Mouse (Mus musculus): ENCODE data around the gene Wwp2. TPM values are rescaled to one million over a fixed set of nuclear protein-coding genes. Genes with fewer than 3 reads are reported as not detected.

Wwp2 gene
- polyA plus RNA-seq, 1 experiment from 2014 or later, result 59.3 TPM

GRCm38 (mm10) chr8:107455268-107455667, 19.1 kb downstream of the Wwp2 start:
- WGBS, result 16% methylated on average over 3 of the region's 3 CpGs
- Histone ChIP-seq H3K9ac (ENCODE audit: low read length) (no peak overlapping the region), H3K4me2 (ENCODE audit: low read depth, low read length, severe bottlenecking) (no peak overlapping the region), H3K27ac (ENCODE audit: low read depth, low read length) (no peak overlapping the region), H3K27me3 (ENCODE audit: control insufficient read depth, insufficient read depth, low read length) (no peaks in the 10 kb centered on the region), H3K4me1 (replicated peaks; ENCODE audit: control insufficient read depth, insufficient read depth, low read length) (no peaks in the 10 kb centered on the region), H3K4me3 (ENCODE audit: low read depth, low read length) (no peak overlapping the region), H3K9me3 (ENCODE audit: control insufficient read depth, low read length) (no peaks in the 10 kb centered on the region), H3K36me3 (ENCODE audit: control insufficient read depth, insufficient read depth, low read length) (peaks cover 4% of the 10 kb centered on the region; the same call in 1 of the 2 replicates)
- ATAC-seq (replicated peaks; ENCODE audit: low FRiP score) (no peak), DNase-seq (ENCODE audit: low spot score) (no peak)

- Histone ChIP-seq H3K4me1 (replicated peaks; ENCODE audit: control insufficient read depth, insufficient read depth, low read length) (no peaks in the 10 kb centered on the region), H3K27ac (ENCODE audit: low read depth, low read length) (no peak overlapping the region), H3K9me3 (ENCODE audit: control insufficient read depth, low read length) (no peaks in the 10 kb centered on the region), H3K9ac (ENCODE audit: low read length) (no peak overlapping the region), H3K27me3 (ENCODE audit: control insufficient read depth, insufficient read depth, low read length) (no peaks in the 10 kb centered on the region), H3K4me2 (ENCODE audit: low read depth, low read length, severe bottlenecking) (no peak overlapping the region), H3K4me3 (ENCODE audit: low read depth, low read length) (no peak overlapping the region), H3K36me3 (ENCODE audit: control insufficient read depth, insufficient read depth, low read length) (peaks cover 4% of the 10 kb centered on the region; the same call in 1 of the 2 replicates)
- 85% methylated on average over 4 of the region's 4 CpGs for WGBS
- DNase-seq (ENCODE audit: low spot score) (no peak), ATAC-seq (replicated peaks; ENCODE audit: low FRiP score) (no peak)
Measured at GRCm38 (mm10) chr8:107457725-107458124, 21.6 kb downstream of the Wwp2 start.

- 85% methylated on average over 6 of the region's 6 CpGs for WGBS
- no peak overlapping the region for H3K27ac ChIP-seq (ENCODE audit: low read depth, low read length)
- no peak for DNase-seq (ENCODE audit: low spot score)
- no peaks in the 10 kb centered on the region for H3K4me1 ChIP-seq (replicated peaks; ENCODE audit: control insufficient read depth, insufficient read depth, low read length)
- H3K4me3 ChIP-seq (ENCODE audit: low read depth, low read length), result no peak overlapping the region
- H3K36me3 ChIP-seq (ENCODE audit: control insufficient read depth, insufficient read depth, low read length), result peaks cover 4% of the 10 kb centered on the region; the same call in 1 of the 2 replicates
- no peak overlapping the region for H3K9ac ChIP-seq (ENCODE audit: low read length)
- H3K4me2 ChIP-seq (ENCODE audit: low read depth, low read length, severe bottlenecking), result no peak overlapping the region
- no peak for ATAC-seq (replicated peaks; ENCODE audit: low FRiP score)
- no peaks in the 10 kb centered on the region for H3K9me3 ChIP-seq (ENCODE audit: control insufficient read depth, low read length)
- no peaks in the 10 kb centered on the region for H3K27me3 ChIP-seq (ENCODE audit: control insufficient read depth, insufficient read depth, low read length)
Measured at GRCm38 (mm10) chr8:107458281-107458680, 22.1 kb downstream of the Wwp2 start.

GRCm38 (mm10) chr8:107462423-107462822, 26.3 kb downstream of the Wwp2 start:
- no peak overlapping the region for H3K4me2 ChIP-seq (ENCODE audit: low read depth, low read length, severe bottlenecking)
- H3K4me3 ChIP-seq (ENCODE audit: low read depth, low read length), result no peak overlapping the region
- H3K27me3 ChIP-seq (ENCODE audit: control insufficient read depth, insufficient read depth, low read length), result no peaks in the 10 kb centered on the region
- H3K9ac ChIP-seq (ENCODE audit: low read length), result no peak overlapping the region
- no peaks in the 10 kb centered on the region for H3K4me1 ChIP-seq (replicated peaks; ENCODE audit: control insufficient read depth, insufficient read depth, low read length)
- DNase-seq (ENCODE audit: low spot score) (no peak), ATAC-seq (replicated peaks; ENCODE audit: low FRiP score) (no peak)
- no peak overlapping the region for H3K27ac ChIP-seq (ENCODE audit: low read depth, low read length)
- peaks cover 2% of the 10 kb centered on the region; the same call in 1 of the 2 replicates for H3K36me3 ChIP-seq (ENCODE audit: control insufficient read depth, insufficient read depth, low read length)
- H3K9me3 ChIP-seq (ENCODE audit: control insufficient read depth, low read length), result no peaks in the 10 kb centered on the region
- 89% methylated on average over 5 of the region's 5 CpGs for WGBS

DNA sequence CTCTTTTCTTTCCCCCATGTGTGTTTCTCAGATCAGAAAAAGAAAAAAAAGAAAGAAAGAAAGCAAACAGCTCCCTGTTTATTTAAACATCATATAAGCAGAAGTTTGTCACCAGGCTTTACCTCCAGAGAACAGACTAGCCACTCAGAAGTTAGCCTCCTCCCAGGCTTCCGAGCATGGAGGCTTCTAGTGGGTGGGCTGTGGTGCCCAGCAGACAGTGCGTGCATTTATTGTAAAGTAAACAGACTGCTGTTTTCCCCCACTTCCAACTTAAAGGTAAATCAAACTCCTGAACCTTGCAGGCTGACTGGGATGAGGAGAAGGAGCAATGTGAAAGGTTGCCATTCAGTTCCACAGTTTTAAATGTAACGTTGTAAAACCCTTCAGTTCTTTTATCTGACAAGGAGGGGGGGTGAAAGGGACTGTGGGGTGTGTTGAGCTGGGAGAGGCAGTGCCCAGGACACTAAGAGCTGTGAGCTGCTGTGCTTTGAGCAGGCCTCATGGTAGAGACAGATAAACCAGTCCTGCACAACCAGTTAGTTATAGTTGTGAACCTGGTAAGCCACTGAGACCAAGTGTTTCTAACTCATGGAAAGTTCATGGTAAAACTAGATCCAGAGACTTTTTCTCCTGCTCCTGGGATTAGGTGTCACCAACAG, 29.3 kb downstream of the Wwp2 start:
- Histone ChIP-seq H3K36me3 (ENCODE audit: control insufficient read depth, insufficient read depth, low read length) (no peaks in the 10 kb centered on the region; the same call in 1 of the 2 replicates), H3K4me2 (ENCODE audit: low read depth, low read length, severe bottlenecking) (no peak overlapping the region), H3K9me3 (ENCODE audit: control insufficient read depth, low read length) (no peaks in the 10 kb centered on the region), H3K27me3 (ENCODE audit: control insufficient read depth, insufficient read depth, low read length) (no peaks in the 10 kb centered on the region), H3K27ac (ENCODE audit: low read depth, low read length) (no peak overlapping the region), H3K4me3 (ENCODE audit: low read depth, low read length) (no peak overlapping the region), H3K4me1 (replicated peaks; ENCODE audit: control insufficient read depth, insufficient read depth, low read length) (no peaks in the 10 kb centered on the region), H3K9ac (ENCODE audit: low read length) (no peak overlapping the region)
- DNase-seq (ENCODE audit: low spot score), result no peak
- ATAC-seq (replicated peaks; ENCODE audit: low FRiP score), result no peak
- WGBS, result 85% methylated on average over 3 of the region's 3 CpGs

- Histone ChIP-seq H3K27me3 (ENCODE audit: control insufficient read depth, insufficient read depth, low read length) (no peaks in the 10 kb centered on the region), H3K27ac (ENCODE audit: low read depth, low read length) (no peak overlapping the region), H3K4me2 (ENCODE audit: low read depth, low read length, severe bottlenecking) (no peak overlapping the region), H3K4me3 (ENCODE audit: low read depth, low read length) (no peak overlapping the region), H3K36me3 (ENCODE audit: control insufficient read depth, insufficient read depth, low read length) (no peaks in the 10 kb centered on the region; the same call in 1 of the 2 replicates), H3K9me3 (ENCODE audit: control insufficient read depth, low read length) (no peaks in the 10 kb centered on the region), H3K4me1 (replicated peaks; ENCODE audit: control insufficient read depth, insufficient read depth, low read length) (no peaks in the 10 kb centered on the region), H3K9ac (ENCODE audit: low read length) (no peak overlapping the region)
- ATAC-seq (replicated peaks; ENCODE audit: low FRiP score), result no peak
- 93% methylated on average over 5 of the region's 5 CpGs for WGBS
- DNase-seq (ENCODE audit: low spot score), result no peak
Measured at GRCm38 (mm10) chr8:107466642-107467041, 30.5 kb downstream of the Wwp2 start.

DNA sequence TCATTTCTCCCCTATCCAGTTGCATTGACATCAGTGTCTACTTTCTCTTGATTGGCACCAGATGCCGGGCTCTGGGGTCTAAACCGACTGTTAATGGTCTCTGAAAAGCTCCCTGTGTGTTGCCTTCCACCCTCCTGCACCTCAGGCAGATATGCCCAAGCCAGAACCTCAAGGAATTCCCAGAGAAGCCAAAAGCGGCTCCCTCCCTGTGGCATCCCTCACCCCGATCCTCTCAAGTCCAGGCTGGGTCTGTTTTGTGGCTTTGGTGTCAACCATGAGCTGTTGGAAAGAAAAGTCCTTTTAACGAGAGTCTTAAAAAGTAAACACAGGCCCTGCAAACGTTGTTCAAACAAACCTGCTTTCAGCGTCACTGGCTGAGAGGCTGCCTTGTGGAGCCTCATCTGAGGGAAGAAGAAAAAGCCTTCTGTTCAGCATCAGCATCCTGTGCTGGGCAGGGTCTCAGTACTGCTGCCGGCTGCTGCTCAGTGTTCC, 32.7 kb downstream of the Wwp2 start:
- WGBS, result 63% methylated on average over 8 of the region's 8 CpGs
- Histone ChIP-seq H3K4me1 (replicated peaks; ENCODE audit: control insufficient read depth, insufficient read depth, low read length) (no peaks in the 10 kb centered on the region), H3K27ac (ENCODE audit: low read depth, low read length) (no peak overlapping the region; the same call in 1 of the 2 replicates), H3K9ac (ENCODE audit: low read length) (no peak overlapping the region; the same call in 1 of the 2 replicates), H3K36me3 (ENCODE audit: control insufficient read depth, insufficient read depth, low read length) (no peaks in the 10 kb centered on the region; the same call in 1 of the 2 replicates), H3K27me3 (ENCODE audit: control insufficient read depth, insufficient read depth, low read length) (no peaks in the 10 kb centered on the region), H3K4me3 (ENCODE audit: low read depth, low read length) (no peak overlapping the region), H3K4me2 (ENCODE audit: low read depth, low read length, severe bottlenecking) (no peak overlapping the region), H3K9me3 (ENCODE audit: control insufficient read depth, low read length) (no peaks in the 10 kb centered on the region)
- ATAC-seq (replicated peaks; ENCODE audit: low FRiP score) (no peak), DNase-seq (ENCODE audit: low spot score) (no peak)

DNA sequence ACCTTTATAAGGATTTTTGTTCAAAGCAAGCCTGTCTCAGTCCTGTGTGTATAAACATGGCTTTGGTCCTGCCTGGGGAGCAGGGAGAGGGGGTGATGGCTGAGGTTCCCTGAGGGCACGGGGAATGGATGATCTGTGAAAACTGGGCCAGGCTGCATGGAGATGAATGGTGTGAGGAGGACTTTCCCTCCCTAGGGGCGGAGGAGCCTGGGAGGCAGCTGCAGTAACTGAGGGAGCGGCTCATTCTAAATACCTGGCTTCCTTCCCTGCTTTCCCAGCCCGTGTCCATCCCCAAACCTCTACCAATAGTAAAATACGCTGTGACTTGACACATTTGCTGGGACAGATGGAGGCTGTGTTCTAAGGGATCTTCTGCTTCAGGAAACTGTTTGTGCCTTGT, 34.1 kb downstream of the Wwp2 start:
- no peaks in the 10 kb centered on the region for H3K4me1 ChIP-seq (replicated peaks; ENCODE audit: control insufficient read depth, insufficient read depth, low read length)
- DNase-seq (ENCODE audit: low spot score) (no peak), ATAC-seq (replicated peaks; ENCODE audit: low FRiP score) (no peak)
- WGBS, result 80% methylated on average over 5 of the region's 5 CpGs
- H3K4me3 ChIP-seq (ENCODE audit: low read depth, low read length), result no peak overlapping the region
- H3K27me3 ChIP-seq (ENCODE audit: control insufficient read depth, insufficient read depth, low read length), result no peaks in the 10 kb centered on the region
- H3K9me3 ChIP-seq (ENCODE audit: control insufficient read depth, low read length), result no peaks in the 10 kb centered on the region
- H3K9ac ChIP-seq (ENCODE audit: low read length), result no peak overlapping the region
- no peak overlapping the region for H3K4me2 ChIP-seq (ENCODE audit: low read depth, low read length, severe bottlenecking)
- H3K36me3 ChIP-seq (ENCODE audit: control insufficient read depth, insufficient read depth, low read length), result no peaks in the 10 kb centered on the region; the same call in 1 of the 2 replicates
- no peak overlapping the region for H3K27ac ChIP-seq (ENCODE audit: low read depth, low read length)
